Mouse (Mus musculus) stomach, embryonic 16.5 days (tissue): ENCODE measurements around the gene Cd22. TPM values are rescaled to one million over a fixed set of nuclear protein-coding genes. Genes with fewer than 3 reads are reported as not detected.

Experiments
- ATAC-seq: fragments of 200-750 bp; cut with Nextera tagmentation; 2 replicates; pipeline ENCODE4 v1.8.0; 2017; ENCODE audit warnings: moderate number of reproducible peaks, moderate TSS enrichment; ENCODE audit not compliant: insufficient read depth, low FRiP score
- H3K27ac ChIP-seq: fragments of 300-500 bp; sonication (generic); 2 replicates; pipeline ENCODE4 v1.5.1; 2014; ENCODE audit warnings: low read length
- H3K27me3 ChIP-seq: fragments of 300-500 bp; sonication (generic); 2 replicates; pipeline ENCODE4 v1.6.1; 2014; ENCODE audit warnings: low read length, control low read depth, mixed read lengths; ENCODE audit not compliant: control insufficient read depth, insufficient read depth
- H3K36me3 ChIP-seq: fragments of 300-500 bp; sonication (generic); 2 replicates; pipeline ENCODE4 v1.6.1; 2014; ENCODE audit warnings: low read length; ENCODE audit not compliant: control insufficient read depth, insufficient read depth
- H3K4me1 ChIP-seq: fragments of 300-500 bp; sonication (generic); 2 replicates; pipeline ENCODE4 v1.6.1; 2014; ENCODE audit warnings: low read length, control low read depth, mixed read lengths; ENCODE audit not compliant: control insufficient read depth, insufficient read depth
- H3K4me2 ChIP-seq: fragments of 300-500 bp; sonication (generic); 2 replicates; pipeline ENCODE4 v1.6.1; 2014; ENCODE audit warnings: low read depth, low read length, mixed read lengths
- H3K4me3 ChIP-seq: fragments of 300-500 bp; sonication (generic); replicated peaks from 2 replicates; pipeline ENCODE4 v1.5.1; 2014; ENCODE audit warnings: mild to moderate bottlenecking, low read length
- H3K9ac ChIP-seq: fragments of 300-500 bp; sonication (generic); 2 replicates; pipeline ENCODE4 v1.6.1; 2014; ENCODE audit warnings: low read length
- H3K9me3 ChIP-seq: fragments of 300-500 bp; sonication (generic); replicated peaks from 2 replicates; pipeline ENCODE4 v1.6.1; 2016; ENCODE audit warnings: low read length, control low read depth; ENCODE audit not compliant: control insufficient read depth
- WGBS: fragments of 180-500 bp; shearing (Covaris S2); extraction: QIAGEN DNeasy Blood & Tissue Kit; methylation state at CpG from one replicate; pipeline ENCODE4 v1.1.7; 2014; 5-methylcytosine and 5-hydroxymethylcytosine counted together
- polyA plus RNA-seq: library from polyadenylated mRNA; unstranded; fragments of >200 nt; fragmentation: Nextera tagmentation; extraction: Ambion mirVana; gene quantifications from 2 replicates; pipeline ENCODE4 v1.2.1, GENCODE M21; 2015

The Cd22 gene
- polyA plus RNA-seq, 1 experiment from 2014 or later = 0.08 TPM

- no peak overlapping the region for H3K27ac ChIP-seq
- H3K4me3 ChIP-seq = no peak overlapping the region
- H3K9ac ChIP-seq = no peak overlapping the region
- H3K4me2 ChIP-seq = no peak overlapping the region
- ATAC-seq = no peak
- no peaks in the 10 kb centered on the region for H3K9me3 ChIP-seq
- H3K27me3 ChIP-seq = no peaks in the 10 kb centered on the region
- WGBS = 83% methylated on average over 4 of the region's 4 CpGs
- H3K4me1 ChIP-seq = 0 out of 2 replicates have a peak, but pooled peaks cover under 1% of the 10 kb centered on the region
- no peaks in the 10 kb centered on the region for H3K36me3 ChIP-seq
These were observed 6.7 kb upstream of the Cd22 start for GRCm38 (mm10) chr7:30886852-30887251.

DNA sequence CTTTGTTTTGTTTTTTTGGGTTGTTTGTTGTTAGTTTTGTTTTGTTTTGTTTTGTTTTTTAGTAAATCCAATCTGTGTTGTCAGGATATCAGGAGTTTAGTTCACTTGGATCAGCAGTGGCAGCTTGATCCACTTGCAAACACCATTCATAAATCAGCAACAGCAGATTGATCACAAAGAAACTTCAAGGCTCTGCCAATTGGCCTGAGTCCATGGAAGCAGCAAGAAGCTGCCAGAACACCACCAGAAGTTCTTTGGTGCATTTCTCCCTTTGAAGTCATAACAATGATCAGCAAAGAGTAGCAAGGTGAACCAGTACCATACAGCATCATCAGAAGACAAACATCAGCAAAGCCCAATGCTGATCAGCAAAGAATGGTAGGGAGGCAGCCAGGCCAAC is 3.9 kb upstream of the Cd22 start:
- ATAC-seq = no peak
- H3K9ac ChIP-seq = no peak overlapping the region
- H3K36me3 ChIP-seq = no peaks in the 10 kb centered on the region
- H3K4me2 ChIP-seq = no peak overlapping the region
- H3K9me3 ChIP-seq = no peaks in the 10 kb centered on the region
- no peak overlapping the region for H3K27ac ChIP-seq
- no peaks in the 10 kb centered on the region for H3K4me1 ChIP-seq
- no peak overlapping the region for H3K4me3 ChIP-seq
- no peaks in the 10 kb centered on the region for H3K27me3 ChIP-seq

DNA sequence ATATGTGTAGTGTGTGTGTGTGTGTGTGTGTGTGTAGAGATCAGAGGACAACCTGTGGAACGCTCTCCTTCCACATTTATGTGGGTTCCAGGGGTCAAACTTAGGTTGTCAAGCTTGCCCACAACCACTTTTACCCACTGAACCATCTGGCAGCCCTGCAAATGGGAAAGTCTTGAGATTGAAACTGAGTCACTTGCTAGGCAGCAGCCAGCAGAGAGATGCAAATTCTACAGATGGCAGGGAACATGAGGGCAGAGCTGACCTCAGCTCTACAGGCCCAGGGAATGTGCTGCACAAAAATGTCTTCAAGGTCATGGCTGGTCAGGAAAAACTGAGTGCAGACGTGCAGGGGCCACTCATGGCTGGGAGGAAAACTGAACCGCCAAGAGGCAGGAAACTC is 1.2 kb upstream of the Cd22 start:
- H3K4me3 ChIP-seq = no peak overlapping the region
- no peaks in the 10 kb centered on the region for H3K9me3 ChIP-seq
- no peak overlapping the region for H3K9ac ChIP-seq
- H3K36me3 ChIP-seq = no peaks in the 10 kb centered on the region
- H3K4me2 ChIP-seq = no peak overlapping the region
- no peak overlapping the region for H3K27ac ChIP-seq
- no peaks in the 10 kb centered on the region for H3K27me3 ChIP-seq
- no peaks in the 10 kb centered on the region for H3K4me1 ChIP-seq
- WGBS = 67% methylated on average over 3 of the region's 3 CpGs
- no peak for ATAC-seq

DNA sequence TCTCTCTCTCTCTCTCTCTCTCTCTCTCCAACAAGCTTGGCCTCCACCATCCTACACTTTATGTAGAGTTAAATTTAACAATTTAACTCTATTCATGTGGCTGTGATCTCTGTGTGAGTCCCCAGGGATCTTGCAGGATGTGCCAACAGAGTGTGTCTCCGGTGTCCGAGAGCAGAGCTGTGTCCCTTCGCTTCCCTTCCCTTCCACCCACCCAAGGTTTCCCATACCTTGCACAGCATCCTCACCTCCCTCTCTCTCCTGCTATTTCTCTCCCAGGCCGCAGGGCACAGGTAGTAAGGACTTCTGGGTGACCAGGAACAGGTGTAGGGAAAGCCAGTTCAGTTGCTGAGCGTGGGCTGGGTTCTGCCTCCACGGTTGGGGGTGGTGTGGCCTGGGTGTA is 1.2 kb downstream of the Cd22 start:
- Histone ChIP-seq H3K9ac (no peak overlapping the region), H3K36me3 (no peaks in the 10 kb centered on the region), H3K4me2 (no peak overlapping the region), H3K27ac (no peak overlapping the region), H3K4me1 (no peaks in the 10 kb centered on the region), H3K9me3 (no peaks in the 10 kb centered on the region), H3K27me3 (no peaks in the 10 kb centered on the region), H3K4me3 (no peak overlapping the region)
- no peak for ATAC-seq
- WGBS = 75% methylated on average over 6 of the region's 6 CpGs

DNA sequence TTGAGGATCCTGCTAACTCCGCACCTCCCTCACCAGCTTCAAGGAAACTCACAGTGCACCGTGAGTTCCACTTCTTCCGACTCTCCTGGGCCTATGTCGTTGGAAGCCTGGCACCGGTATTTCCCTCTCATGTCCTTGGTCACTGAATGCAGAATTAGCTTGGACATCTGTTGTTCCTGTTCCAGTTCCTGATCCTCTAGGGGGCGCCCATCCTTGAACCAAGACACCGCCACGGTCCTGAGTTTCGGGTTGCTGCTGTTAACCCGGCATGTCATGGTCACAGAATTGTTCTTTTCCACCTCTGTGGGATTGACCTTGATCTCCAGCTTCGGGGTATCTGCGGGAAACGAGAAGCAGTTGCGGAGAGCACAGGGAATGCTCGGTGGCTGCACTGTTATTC is 7.1 kb downstream of the Cd22 start:
- WGBS = 18% methylated on average over 15 of the region's 15 CpGs

DNA sequence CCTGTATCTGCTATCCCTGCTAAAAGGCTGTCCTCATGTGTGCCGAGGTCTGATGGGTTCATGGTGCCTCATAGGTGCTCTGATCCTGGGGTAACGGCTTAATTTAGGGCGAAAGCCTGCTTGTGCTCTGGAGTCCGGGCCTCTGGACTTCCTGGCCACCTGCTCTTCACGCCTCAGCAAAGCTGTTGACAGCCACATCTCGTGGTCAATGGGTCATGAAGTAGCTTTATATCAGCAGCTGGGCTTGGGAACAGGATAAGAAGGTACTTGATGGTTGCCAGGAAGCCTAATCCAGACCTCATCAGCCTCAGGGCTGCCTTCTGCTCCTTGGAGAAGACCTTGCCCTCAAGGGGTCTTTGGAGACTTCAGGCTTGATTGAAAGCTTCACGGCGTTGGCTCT is 16.8 kb downstream of the Cd22 start:
- Histone ChIP-seq H3K9me3 (no peaks in the 10 kb centered on the region), H3K4me3 (no peak overlapping the region), H3K4me1 (no peaks in the 10 kb centered on the region), H3K4me2 (no peak overlapping the region), H3K27ac (no peak overlapping the region), H3K27me3 (no peaks in the 10 kb centered on the region), H3K36me3 (no peaks in the 10 kb centered on the region), H3K9ac (no peak overlapping the region)
- WGBS = 73% methylated on average over 8 of the region's 8 CpGs
- ATAC-seq = no peak

More for the DNA sequence above, 7.1 kb downstream of the Cd22 start:
- no peak overlapping the region for H3K9ac ChIP-seq
- H3K4me1 ChIP-seq = no peaks in the 10 kb centered on the region
- ATAC-seq = no peak; the same call in 1 of the 2 replicates
- H3K27ac ChIP-seq = no peak overlapping the region
- no peaks in the 10 kb centered on the region for H3K27me3 ChIP-seq
- H3K4me2 ChIP-seq = peak overlapping the region; percentile 41; the same call in 1 of the 2 replicates
- no peak overlapping the region for H3K4me3 ChIP-seq
- no peaks in the 10 kb centered on the region for H3K36me3 ChIP-seq
- H3K9me3 ChIP-seq = no peaks in the 10 kb centered on the region

DNA sequence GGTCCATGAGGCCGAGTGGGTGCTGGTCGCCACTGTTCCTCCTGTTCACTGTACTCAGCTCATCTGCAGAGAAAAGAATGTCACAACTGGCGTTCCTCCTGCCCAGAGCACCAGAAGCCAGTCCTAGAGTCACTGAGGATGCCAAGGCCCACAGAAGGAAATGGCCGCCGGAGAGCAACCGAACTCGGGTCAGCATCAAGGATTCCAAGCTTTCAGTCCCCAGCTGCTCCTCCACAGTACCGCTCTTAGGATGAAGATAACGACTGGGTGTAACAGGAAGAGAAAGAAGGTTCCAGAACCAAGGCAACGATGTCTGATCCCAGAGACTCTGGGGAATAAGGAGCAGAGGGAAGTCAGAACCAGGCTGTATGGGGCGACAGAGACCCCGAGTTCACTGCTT is 18.7 kb downstream of the Cd22 start, which contains the start of gene Ffar1:
Gene Ffar1 (minus strand): TSS at position 101 of the 400 bp plus-strand sequence.
- no peaks in the 10 kb centered on the region for H3K36me3 ChIP-seq
- no peaks in the 10 kb centered on the region for H3K9me3 ChIP-seq
- H3K27ac ChIP-seq = no peak within 1 kb of the TSS
- H3K9ac ChIP-seq = no peak within 1 kb of the TSS; the same call in 1 of the 2 replicates
- no peaks in the 10 kb centered on the region for H3K27me3 ChIP-seq
- WGBS = 88% methylated on average over 12 of the region's 12 CpGs
- ATAC-seq = no peak
- H3K4me2 ChIP-seq = no peak within 1 kb of the TSS
- H3K4me1 ChIP-seq = no peaks in the 10 kb centered on the region
- H3K4me3 ChIP-seq = no peak within 1 kb of the TSS

GRCm38 (mm10) chr7:30859635-30860402 is 20.3 kb downstream of the Cd22 start:
- H3K4me1 ChIP-seq = no peaks in the 10 kb centered on the region

DNA sequence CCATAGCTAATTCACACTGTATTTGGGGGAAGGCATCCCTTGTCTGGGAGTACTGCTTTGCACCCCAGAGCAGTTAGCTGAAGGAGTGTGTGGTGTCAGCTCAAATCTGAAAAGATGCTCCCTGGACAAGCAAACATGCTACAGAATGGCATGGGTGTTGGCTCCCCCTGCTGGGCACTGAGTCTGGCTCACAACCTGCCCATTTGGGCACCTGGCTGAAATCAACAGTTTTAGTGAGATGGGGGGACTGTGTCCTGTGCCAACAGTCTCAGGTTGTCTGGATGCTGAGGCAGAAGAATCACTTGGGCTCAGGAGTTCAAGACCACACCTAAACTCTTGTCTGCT is 20.9 kb downstream of the Cd22 start:
- H3K36me3 ChIP-seq = no peaks in the 10 kb centered on the region
- no peak overlapping the region for H3K27ac ChIP-seq
- peak; percentile 42; the same call in 1 of the 2 replicates for ATAC-seq
- H3K9ac ChIP-seq = no peak overlapping the region
- no peak overlapping the region for H3K4me2 ChIP-seq
- H3K4me3 ChIP-seq = no peak overlapping the region
- no peaks in the 10 kb centered on the region for H3K9me3 ChIP-seq
- no peaks in the 10 kb centered on the region for H3K27me3 ChIP-seq
- H3K4me1 ChIP-seq = no peaks in the 10 kb centered on the region

More at GRCm38 (mm10) chr7:30859635-30860402, 20.3 kb downstream of the Cd22 start:
- Histone ChIP-seq H3K9me3 (no peaks in the 10 kb centered on the region), H3K9ac (0 out of 2 replicates have a peak overlapping the region, but pooled peaks have one; percentile 31), H3K27me3 (no peaks in the 10 kb centered on the region), H3K36me3 (no peaks in the 10 kb centered on the region), H3K4me3 (peak overlapping the region; percentile 33), H3K27ac (no peak overlapping the region), H3K4me2 (peak overlapping the region; percentile 54)
- peak; percentile 42; the same call in 1 of the 2 replicates for ATAC-seq
- WGBS = 7% methylated on average over 14 of the region's 16 CpGs
